Mouse (Mus musculus): ENCODE measurements around the gene Gm9887.

Gm9887 gene

GRCm38 (mm10) chr12:69357300-69357646 lies 15.0 kb downstream of the Gm9887 start:
- DNase-seq, result peak in 1 of 2 experiments; percentile 39

DNA sequence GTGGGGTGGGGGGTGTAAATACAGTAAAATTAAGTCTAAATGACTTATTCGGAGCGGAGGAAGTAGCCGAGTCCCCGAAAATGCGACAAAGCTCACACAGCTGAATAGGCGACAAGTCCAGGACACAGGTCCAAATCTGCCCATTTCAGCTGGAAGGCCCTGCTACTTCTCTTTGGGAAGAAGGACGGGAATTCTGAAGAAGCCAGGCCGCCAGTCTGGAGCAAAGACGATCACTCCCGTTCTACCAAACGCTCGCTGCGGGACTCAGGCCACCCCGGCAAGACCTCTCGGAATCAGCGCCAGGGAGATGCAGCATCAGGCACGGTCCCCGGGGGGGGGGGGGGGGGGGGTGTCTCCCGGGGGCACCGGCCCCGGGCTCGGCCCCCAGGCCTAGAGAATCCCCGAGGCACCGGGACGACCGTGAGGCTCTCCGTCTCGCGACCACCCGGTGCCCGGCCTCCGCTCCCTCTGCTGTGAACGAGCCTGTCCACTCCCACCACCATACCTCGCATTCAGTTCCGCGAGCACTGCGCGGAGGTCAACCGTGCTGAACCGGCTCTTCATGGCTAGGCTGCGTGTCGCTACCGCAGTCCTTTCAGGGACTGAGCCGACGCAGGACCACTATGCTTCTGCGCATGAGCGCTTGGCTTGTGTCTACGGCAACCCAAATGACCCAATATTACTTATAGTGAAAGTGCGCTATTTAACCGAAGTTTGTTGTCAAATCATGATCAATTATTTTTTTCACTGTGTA lies 15.5 kb downstream of the Gm9887 start, which contains the start of gene Nemf:
Gene Nemf, minus strand, starts transcription at position 620 of the 754 bp plus-strand sequence.
- DNase-seq, result peak; percentile 91 to 94

GRCm38 (mm10) chr12:69351685-69352084 lies 20.6 kb downstream of the Gm9887 start:
- no peak for DNase-seq

DNA sequence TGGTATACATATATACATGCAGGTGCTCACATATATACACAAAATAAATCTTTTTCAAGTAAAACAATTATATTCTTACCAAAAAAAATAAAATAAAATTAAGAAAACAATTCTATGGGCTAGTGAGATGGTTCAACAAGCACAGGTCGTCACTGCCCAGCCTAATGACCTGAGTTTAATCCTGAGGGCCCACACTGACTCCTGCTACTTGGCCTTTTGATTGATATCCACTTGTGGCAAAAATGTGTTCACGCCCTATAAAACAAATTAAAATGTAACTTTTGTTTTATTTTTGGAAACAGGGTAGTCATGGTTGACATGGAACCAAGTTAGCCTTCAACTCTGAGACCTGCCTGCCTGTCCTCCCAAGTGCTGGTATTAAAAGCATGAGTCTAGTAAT lies 22.3 kb downstream of the Gm9887 start:
- DNase-seq, result no peak

DNA sequence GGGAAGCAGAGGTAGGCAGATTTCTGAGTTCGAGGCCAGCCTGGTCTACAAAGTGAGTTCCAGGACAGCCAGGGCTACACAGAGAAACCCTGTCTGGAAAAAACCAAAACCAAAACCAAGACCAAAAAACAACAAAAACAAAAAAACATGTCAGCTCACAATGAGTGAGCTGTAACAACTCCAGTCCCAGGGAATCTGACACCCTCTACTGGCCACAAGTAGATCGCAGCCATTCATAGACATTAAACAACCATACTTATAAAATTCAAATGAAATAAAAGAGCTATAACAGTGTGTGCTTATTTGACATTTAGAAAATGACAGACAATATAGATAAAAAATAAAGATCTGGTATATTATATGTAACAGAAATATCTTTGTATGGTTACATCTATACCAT lies 38.7 kb downstream of the Gm9887 start:
- peak in 1 of 2 experiments; percentile 57 for DNase-seq

- DNase-seq, result no peak
Observed at GRCm38 (mm10) chr12:69332147-69332546, 40.1 kb downstream of the Gm9887 start.

DNA sequence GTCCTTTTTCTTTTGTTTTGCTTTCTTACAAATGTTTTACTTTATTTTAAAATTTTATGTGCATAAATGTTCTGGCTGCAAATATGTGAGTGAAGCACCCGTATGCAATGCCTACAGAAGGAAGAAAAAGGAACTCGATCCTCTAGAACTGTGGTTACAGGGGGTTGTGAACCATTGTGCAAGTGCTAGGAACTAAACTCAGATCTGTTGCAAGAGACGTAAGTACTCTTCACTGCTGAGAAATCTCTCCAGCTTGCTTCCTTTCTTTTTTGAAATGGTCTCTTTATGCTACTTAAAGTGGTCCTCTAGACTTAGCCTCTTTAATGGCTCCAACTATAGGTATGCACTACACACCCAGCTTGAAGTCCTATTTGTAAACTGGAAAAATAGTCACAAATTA lies 41.1 kb downstream of the Gm9887 start:
- DNase-seq, result no peak

Data from kidney, postnatal 25 days (tissue).